Mouse (Mus musculus) frontal cortex, postnatal 14 days (tissue): ENCODE data around the gene Cadm4.

ENCODE experiments used
- DNase-seq, 2 experiments: peaks; one replicate each; pipeline ENCODE4 v3.0.0; 2022; ENCODE audit warnings: low spot score in 2 of 2

Gene Cadm4

DNA sequence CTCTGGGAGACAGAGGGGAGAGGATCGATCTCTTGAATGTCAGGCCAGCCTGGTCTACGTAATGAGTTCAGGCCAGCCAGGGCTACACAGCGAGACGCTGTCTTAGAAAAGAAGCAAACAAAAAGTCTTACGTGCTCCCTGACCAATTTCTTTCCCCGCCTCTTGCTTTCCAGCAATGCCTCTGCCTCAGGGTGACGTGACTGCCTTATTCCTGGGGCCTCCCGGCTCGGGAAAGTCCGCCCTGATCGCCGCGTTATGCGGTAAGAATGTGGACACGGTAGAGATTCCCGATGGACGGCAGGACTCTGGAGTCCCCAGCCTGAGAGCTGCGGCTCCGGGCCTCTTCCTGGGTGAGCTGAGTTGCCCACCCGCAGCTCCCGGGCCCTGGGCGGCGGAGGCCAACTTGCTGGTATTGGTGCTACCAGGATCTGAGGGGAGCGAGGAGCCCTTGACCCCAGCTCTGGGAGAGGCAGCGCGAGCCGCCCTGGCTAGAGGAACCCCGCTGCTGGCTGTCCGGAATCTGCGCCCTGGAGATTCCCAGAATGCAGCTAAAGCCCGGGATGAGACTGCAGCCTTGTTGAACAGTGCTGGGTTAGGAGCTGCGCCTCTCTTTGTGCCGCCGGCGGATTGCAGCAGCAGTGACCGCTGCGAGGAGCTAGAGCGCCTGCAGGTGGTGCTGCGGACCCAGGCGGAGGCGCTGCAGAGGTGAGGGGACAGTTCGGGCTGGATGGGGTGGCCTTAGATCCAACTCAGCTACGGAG, 49.6 kb downstream of the Cadm4 start:
- peak; percentile 64 to 73 for DNase-seq

- no peak for DNase-seq
Measured at GRCm38 (mm10) chr7:24533031-24533571, 51.3 kb downstream of the Cadm4 start.

DNA sequence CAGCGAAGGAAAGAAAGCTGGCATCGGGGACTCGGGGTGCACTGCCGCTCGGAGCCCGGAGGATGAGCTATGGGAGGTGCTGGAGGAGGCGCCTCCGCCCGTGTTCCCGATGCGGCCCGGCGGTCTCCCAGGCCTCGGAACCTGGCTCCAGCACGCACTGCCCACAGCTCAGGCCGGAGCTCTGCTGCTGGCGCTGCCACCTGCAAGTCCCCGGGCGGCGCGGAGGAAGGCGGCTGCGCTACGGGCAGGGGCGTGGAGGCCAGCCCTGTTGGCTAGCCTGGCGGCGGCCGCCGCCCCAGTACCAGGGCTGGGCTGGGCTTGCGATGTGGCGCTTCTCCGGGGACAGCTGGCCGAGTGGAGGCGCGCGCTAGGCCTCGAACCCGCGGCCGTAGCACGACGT, 52.0 kb downstream of the Cadm4 start:
- no peak for DNase-seq

- DNase-seq = no peak
Measured at GRCm38 (mm10) chr7:24534301-24534700, 52.5 kb downstream of the Cadm4 start.

DNA sequence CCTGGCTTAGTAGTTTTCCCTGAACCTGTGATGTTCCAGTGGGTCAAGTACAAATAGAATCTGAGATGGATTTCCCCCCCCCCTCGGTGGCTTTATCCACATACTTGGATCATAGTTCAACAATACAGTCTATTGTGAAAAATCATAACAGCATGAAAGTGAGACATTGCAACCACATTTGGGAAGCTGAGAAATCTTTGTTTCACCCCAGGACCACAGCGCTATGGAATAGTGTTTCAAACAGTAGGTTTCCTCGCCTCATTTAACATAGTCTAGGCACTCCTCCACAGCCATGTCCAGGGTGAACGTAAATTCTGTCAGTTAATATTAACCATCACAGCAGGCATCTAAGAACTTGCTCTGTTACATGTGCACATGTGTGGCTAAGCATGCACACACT, 55.3 kb downstream of the Cadm4 start:
- DNase-seq = no peak

DNA sequence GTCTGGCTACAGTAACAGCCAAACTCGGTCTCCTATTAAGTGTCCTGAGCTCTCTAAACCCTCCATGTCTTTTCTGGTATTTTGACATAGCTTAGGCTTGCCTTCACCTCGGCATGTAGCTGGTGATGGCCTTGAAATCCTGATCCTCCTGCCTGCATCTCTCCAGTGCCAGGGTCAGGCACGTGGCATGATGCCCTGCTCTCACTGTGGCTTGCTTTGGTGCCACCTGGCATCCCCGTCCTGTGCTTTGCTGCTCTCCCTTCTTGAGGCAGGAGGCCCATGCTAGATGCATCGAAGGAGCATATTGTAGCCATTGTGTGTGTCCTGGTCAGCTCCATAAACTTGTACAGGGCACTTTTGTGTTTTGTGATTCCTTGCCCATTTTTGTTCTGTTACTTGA, 55.8 kb downstream of the Cadm4 start:
- no peak for DNase-seq

GRCm38 (mm10) chr7:24538154-24538553, 56.3 kb downstream of the Cadm4 start:
- no peak for DNase-seq

- DNase-seq = no peak
Measured at GRCm38 (mm10) chr7:24538701-24539100, 56.9 kb downstream of the Cadm4 start.

DNA sequence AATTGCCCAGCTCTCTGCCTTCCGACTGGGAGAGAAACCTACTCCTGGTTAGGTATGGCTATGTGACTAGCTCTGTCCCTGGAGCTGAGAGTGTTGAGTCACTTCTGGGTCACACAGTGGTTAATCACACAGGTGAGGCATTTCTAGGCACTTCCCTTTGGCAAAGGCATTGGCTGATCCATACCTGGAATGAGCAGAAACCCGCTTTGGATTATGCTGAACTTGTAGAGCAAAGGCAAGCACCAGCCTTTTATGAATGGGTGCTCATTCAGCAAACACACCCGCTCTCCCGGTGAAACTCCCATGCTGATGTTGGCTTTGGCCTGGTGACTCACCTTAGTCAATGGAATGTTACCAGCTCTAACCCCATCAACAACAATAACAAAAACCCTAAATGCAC, 57.9 kb downstream of the Cadm4 start:
- DNase-seq = no peak

- no peak for DNase-seq
Measured at GRCm38 (mm10) chr7:24544506-24544905, 62.7 kb downstream of the Cadm4 start.

GRCm38 (mm10) chr7:24546068-24546614, 64.3 kb downstream of the Cadm4 start, which contains the start of the genes Pinlyp and Xrcc1:
Gene Pinlyp (minus strand): TSS chr7:24546118.
Gene Xrcc1 (plus strand): TSS chr7:24546289.
- no peak for DNase-seq

GRCm38 (mm10) chr7:24546634-24547389, 65.0 kb downstream of the Cadm4 start:
- DNase-seq = peak; percentile 98 to 99

GRCm38 (mm10) chr7:24547534-24548036, 65.8 kb downstream of the Cadm4 start:
- DNase-seq = no peak

DNA sequence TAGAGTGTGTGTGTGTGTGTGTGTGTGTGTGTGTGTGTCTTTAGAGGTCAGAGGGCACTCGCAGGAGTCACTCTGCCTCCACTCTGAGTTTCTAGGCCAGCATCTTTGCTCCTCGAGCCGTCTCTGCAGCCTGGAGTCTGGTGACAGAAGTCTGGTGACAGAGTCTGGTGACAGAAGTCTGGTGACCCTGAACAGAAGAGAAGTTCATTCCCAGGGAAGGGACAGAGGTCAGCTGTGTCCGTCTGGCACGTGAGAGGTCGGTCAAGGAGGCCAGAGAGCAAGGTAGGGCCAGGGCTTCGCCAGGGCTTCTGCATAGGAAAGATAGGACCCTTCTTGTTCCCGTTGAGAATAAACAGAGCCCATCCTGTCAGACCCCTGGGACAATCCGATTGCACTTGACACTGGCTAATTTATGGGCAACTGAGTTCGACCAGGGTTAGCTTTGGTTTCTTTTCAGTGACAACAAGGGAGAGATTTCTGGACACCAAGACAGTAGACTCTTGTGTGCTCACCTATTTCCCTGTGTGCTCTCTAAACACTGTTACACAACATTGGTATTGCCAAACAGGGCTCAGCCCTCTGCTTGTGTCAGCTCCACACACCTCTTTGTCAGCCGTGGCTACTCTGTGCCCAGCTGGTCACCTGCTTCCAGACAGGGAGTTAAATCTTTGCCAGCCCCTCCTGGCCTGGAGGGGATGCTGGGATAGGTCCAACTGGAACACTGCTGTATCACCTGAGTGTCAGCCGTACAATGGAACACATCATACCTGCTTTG, 70.3 kb downstream of the Cadm4 start:
- DNase-seq = no peak
